Mouse (Mus musculus) thymus, postnatal 36 days (tissue): ENCODE measurements around the gene 9330182L06Rik.

Experiments used
- DNase-seq, 2 experiments: peaks; one replicate each; pipeline ENCODE4 v3.0.0; 2022; ENCODE audit warnings: mixed read lengths in 2 of 2

The 9330182L06Rik gene

GRCm38 (mm10) chr5:9364937-9365336 lies 99.0 kb downstream of the 9330182L06Rik start:
- DNase-seq: no peak

- no peak for DNase-seq
Observed at GRCm38 (mm10) chr5:9367920-9368692, 102.2 kb downstream of the 9330182L06Rik start.

- no peak for DNase-seq
Observed at GRCm38 (mm10) chr5:9371127-9371526, 105.2 kb downstream of the 9330182L06Rik start.

- DNase-seq: no peak
Observed at GRCm38 (mm10) chr5:9373341-9373740, 107.4 kb downstream of the 9330182L06Rik start.

- DNase-seq: no peak
Observed at GRCm38 (mm10) chr5:9389968-9390367, 124.0 kb downstream of the 9330182L06Rik start.

- DNase-seq: no peak
Observed at GRCm38 (mm10) chr5:9391858-9392393, 126.0 kb downstream of the 9330182L06Rik start.

GRCm38 (mm10) chr5:9417098-9417497 lies 151.2 kb downstream of the 9330182L06Rik start:
- no peak for DNase-seq

GRCm38 (mm10) chr5:9417802-9418201 lies 151.9 kb downstream of the 9330182L06Rik start:
- DNase-seq: no peak

- DNase-seq: no peak
Observed at GRCm38 (mm10) chr5:9419964-9420363, 154.0 kb downstream of the 9330182L06Rik start.

- no peak for DNase-seq
Observed at GRCm38 (mm10) chr5:9424464-9424863, 158.5 kb downstream of the 9330182L06Rik start.

GRCm38 (mm10) chr5:9427165-9427564 lies 161.2 kb downstream of the 9330182L06Rik start:
- no peak for DNase-seq

- DNase-seq: no peak
Observed at GRCm38 (mm10) chr5:9427581-9428241, 161.8 kb downstream of the 9330182L06Rik start.

- no peak for DNase-seq
Observed at GRCm38 (mm10) chr5:9428728-9429127, 162.8 kb downstream of the 9330182L06Rik start.

GRCm38 (mm10) chr5:9446146-9446545 lies 180.2 kb downstream of the 9330182L06Rik start:
- DNase-seq: no peak

GRCm38 (mm10) chr5:9448931-9449330 lies 183.0 kb downstream of the 9330182L06Rik start:
- DNase-seq: no peak

- no peak for DNase-seq
Observed at GRCm38 (mm10) chr5:9449570-9449969, 183.7 kb downstream of the 9330182L06Rik start.

- DNase-seq: no peak
Observed at GRCm38 (mm10) chr5:9453298-9453697, 187.4 kb downstream of the 9330182L06Rik start.

- no peak for DNase-seq
Observed at GRCm38 (mm10) chr5:9477587-9477986, 211.7 kb downstream of the 9330182L06Rik start.

GRCm38 (mm10) chr5:9495456-9495855 lies 229.5 kb downstream of the 9330182L06Rik start:
- no peak for DNase-seq

- no peak for DNase-seq
Observed at GRCm38 (mm10) chr5:9497235-9497634, 231.3 kb downstream of the 9330182L06Rik start.

GRCm38 (mm10) chr5:9511027-9511426 lies 245.1 kb downstream of the 9330182L06Rik start:
- DNase-seq: no peak

GRCm38 (mm10) chr5:9525507-9525906 lies 259.6 kb downstream of the 9330182L06Rik start:
- no peak for DNase-seq
